Mouse (Mus musculus): ENCODE measurements around the gene Limd2. TPM values are rescaled to one million over a fixed set of nuclear protein-coding genes. Genes with fewer than 3 reads are reported as not detected.
A peak's percentile ranks its signal among the peaks of the same experiment; 100 is the strongest.

Gene Limd2
- polyA plus RNA-seq, 3 experiments from 2014 or later, result 535 to 666 (median 652) TPM

- no peak for ATAC-seq
Observed at GRCm38 (mm10) chr11:106124784-106125183, 35.9 kb downstream of the Limd2 start.

- peak; percentile 63 for ATAC-seq
Observed at GRCm38 (mm10) chr11:106122736-106123135, 37.9 kb downstream of the Limd2 start.

- no peak for ATAC-seq
Observed at GRCm38 (mm10) chr11:106122221-106122620, 38.4 kb downstream of the Limd2 start.

- ATAC-seq, result no peak
Observed at GRCm38 (mm10) chr11:106111688-106112087, 49.0 kb downstream of the Limd2 start.

Other genes starting within 250 kb of the Limd2 start
- gene Cyb561, start 207.5 kb downstream of the Limd2 start, polyA plus RNA-seq (2017; shearing (Covaris generic)), result 1 to 10 TPM in 2 of 3 experiments, under 1 TPM in 1; 0.34 to 1.8 (median 1.3) TPM
- gene Ace, start 192.9 kb downstream of the Limd2 start, polyA plus RNA-seq (2017; shearing (Covaris generic)), result not detected
- not detected for gene Ace3, start 166.2 kb downstream of the Limd2 start, polyA plus RNA-seq (2017; shearing (Covaris generic))
- gene Kcnh6, start 152.7 kb downstream of the Limd2 start, polyA plus RNA-seq (2017; shearing (Covaris generic)), result under 1 TPM in 1 of 3 experiments, not detected in 2; 0.16 TPM
- gene Dcaf7, start 124.0 kb downstream of the Limd2 start, polyA plus RNA-seq (2017; shearing (Covaris generic)), result 10 to 100 TPM; 18.5 to 25.5 (median 22.3) TPM
- gene Taco1, start 94.8 kb downstream of the Limd2 start, polyA plus RNA-seq (2017; shearing (Covaris generic)), result 10 to 100 TPM in 2 of 3 experiments, 1 to 10 TPM in 1; 7.7 to 14.5 (median 13.3) TPM
- gene Map3k3, start 76.2 kb downstream of the Limd2 start, polyA plus RNA-seq (2017; shearing (Covaris generic)), result 10 to 100 TPM; 11.5 to 33.4 (median 33.3) TPM
- not detected for gene Gm10840, start within 50 bp of the Limd2 start, polyA plus RNA-seq (2017; shearing (Covaris generic))
- gene Strada, start 41.3 kb upstream of the Limd2 start, polyA plus RNA-seq (2017; shearing (Covaris generic)), result 10 to 100 TPM; 28.1 to 45.4 (median 37.4) TPM
- 10 to 100 TPM; 77.0 to 93.9 (median 77.0) TPM for gene Ccdc47, start 55.5 kb upstream of the Limd2 start, polyA plus RNA-seq (2017; shearing (Covaris generic))
- gene Ddx42, start 56.1 kb upstream of the Limd2 start, polyA plus RNA-seq (2017; shearing (Covaris generic)), result 10 to 100 TPM; 55.6 to 92.5 (median 83.3) TPM
- gene Ftsj3, start 95.2 kb upstream of the Limd2 start, polyA plus RNA-seq (2017; shearing (Covaris generic)), result 10 to 100 TPM; 31.7 to 66.8 (median 55.9) TPM
- 100 to 1,000 TPM; 145 to 157 (median 154) TPM for gene Psmc5, start 95.3 kb upstream of the Limd2 start, polyA plus RNA-seq (2017; shearing (Covaris generic))
- gene Smarcd2, start 112.1 kb upstream of the Limd2 start, polyA plus RNA-seq (2017; shearing (Covaris generic)), result 10 to 100 TPM; 16.2 to 24.9 (median 23.1) TPM
- gene Tcam1, start 115.8 kb upstream of the Limd2 start, polyA plus RNA-seq (2017; shearing (Covaris generic)), result under 1 TPM in 2 of 3 experiments, not detected in 1; 0.09 to 0.14 TPM
- gene Gh, start 141.0 kb upstream of the Limd2 start, polyA plus RNA-seq (2017; shearing (Covaris generic)), result not detected
- 10 to 100 TPM; 29.4 to 76.0 (median 49.1) TPM for gene Cd79b, start 153.9 kb upstream of the Limd2 start, polyA plus RNA-seq (2017; shearing (Covaris generic))
- under 1 TPM in 1 of 3 experiments, not detected in 2; 0.08 TPM for gene Scn4a, start 192.4 kb upstream of the Limd2 start, polyA plus RNA-seq (2017; shearing (Covaris generic))
- gene Prr29, start 204.6 kb upstream of the Limd2 start, polyA plus RNA-seq (2017; shearing (Covaris generic)), result 1 to 10 TPM in 2 of 3 experiments, under 1 TPM in 1; 0.87 to 2.5 (median 2.3) TPM
- gene Icam2, start 227.2 kb upstream of the Limd2 start, polyA plus RNA-seq (2017; shearing (Covaris generic)), result 100 to 1,000 TPM in 2 of 3 experiments, 10 to 100 TPM in 1; 91.8 to 131 (median 125) TPM

All from inflammation-experienced regulatory T-cells, adult 6 months (primary cell).